Mouse (Mus musculus): ENCODE measurements around the gene Cdk5rap3.
A peak's percentile ranks its signal among the peaks of the same experiment; 100 is the strongest.

- peak; percentile 89 for TF ChIP-seq POLR2A (IDR thresholded peaks at IDR 0.05; ENCODE audit: low read depth, low read length)
- no peak for TF ChIP-seq CTCF (IDR thresholded peaks at IDR 0.05; ENCODE audit: extremely low read depth, insufficient read length, insufficient replicate concordance, low read depth, low read length)
Observed at GRCm38 (mm10) chr11:96929096-96929765, 12.9 kb upstream of the Cdk5rap3 start.
